Mouse (Mus musculus) B cell, adult (primary cell): ENCODE data around the gene Mtfr1l. TPM values are rescaled to one million over a fixed set of nuclear protein-coding genes. Genes with fewer than 3 reads are reported as not detected.

Source experiments
- total RNA-seq: library from RNA; stranded (reverse); gene quantifications from 4 replicates; pipeline ENCODE4 v1.2.4, GENCODE M21; 2023; ENCODE audit not compliant: inconsistent age

Gene Mtfr1l
- total RNA-seq: 40.2 to 45.4 TPM (median 44.5 TPM) in 4 replicates

GRCm38 (mm10) chr4:134534932-134535786 lies at the start of gene Mtfr1l:
Gene Mtfr1l, minus strand, starts transcription at chr4:134535387.

GRCm38 (mm10) chr4:134551494-134552316 lies 16.5 kb upstream of the Mtfr1l start, which contains the start of gene Selenon:
Gene Selenon, minus strand, starts transcription at chr4:134552166.

GRCm38 (mm10) chr4:134510845-134511411 lies 24.3 kb downstream of the Mtfr1l start, which contains the start of gene Aunip:
Gene Aunip, plus strand, starts transcription at chr4:134510999.

GRCm38 (mm10) chr4:134496595-134497210 lies 38.5 kb downstream of the Mtfr1l start, which contains the start of gene Paqr7:
Gene Paqr7, plus strand, starts transcription at chr4:134496697.

Other genes with a start within 250 kb of the Mtfr1l start
- gene Pdik1l, start 247.5 kb downstream of the Mtfr1l start, total RNA-seq: 10.3 to 15.7 TPM (median 11.6 TPM) in 4 replicates
- not detected in 4 replicates for gene Trim63, start 220.3 kb downstream of the Mtfr1l start, total RNA-seq
- not detected in 4 replicates for gene Slc30a2, start 192.2 kb downstream of the Mtfr1l start, total RNA-seq
- gene Extl1, start 151.5 kb downstream of the Mtfr1l start, total RNA-seq: 0.90 to 2.0 TPM (median 1.6 TPM) in 4 replicates
- 1.9 to 3.3 TPM (median 2.7 TPM) in 4 replicates for gene Pafah2, start 139.1 kb downstream of the Mtfr1l start, total RNA-seq
- 42.2 to 45.5 TPM (median 43.9 TPM) in 4 replicates for gene Stmn1, start 67.1 kb downstream of the Mtfr1l start, total RNA-seq
- 2.1 to 3.9 TPM (median 2.8 TPM) in 4 replicates for gene Paqr7, start 38.7 kb downstream of the Mtfr1l start, total RNA-seq
- not detected in 4 replicates for gene Aunip, start 24.4 kb downstream of the Mtfr1l start, total RNA-seq
- gene Selenon, start 16.8 kb upstream of the Mtfr1l start, total RNA-seq: 1.1 to 1.9 TPM (median 1.5 TPM) in 4 replicates
- 6.2 to 7.3 TPM (median 7.0 TPM) in 4 replicates for gene Man1c1, start 168.9 kb upstream of the Mtfr1l start, total RNA-seq
- gene Ldlrap1, start 232.6 kb upstream of the Mtfr1l start, total RNA-seq: 12.1 to 15.8 TPM (median 13.9 TPM) in 4 replicates